Mouse (Mus musculus): ENCODE measurements around the gene Capza1.
A peak's percentile ranks its signal among the peaks of the same experiment; 100 is the strongest.

The Capza1 gene

DNA sequence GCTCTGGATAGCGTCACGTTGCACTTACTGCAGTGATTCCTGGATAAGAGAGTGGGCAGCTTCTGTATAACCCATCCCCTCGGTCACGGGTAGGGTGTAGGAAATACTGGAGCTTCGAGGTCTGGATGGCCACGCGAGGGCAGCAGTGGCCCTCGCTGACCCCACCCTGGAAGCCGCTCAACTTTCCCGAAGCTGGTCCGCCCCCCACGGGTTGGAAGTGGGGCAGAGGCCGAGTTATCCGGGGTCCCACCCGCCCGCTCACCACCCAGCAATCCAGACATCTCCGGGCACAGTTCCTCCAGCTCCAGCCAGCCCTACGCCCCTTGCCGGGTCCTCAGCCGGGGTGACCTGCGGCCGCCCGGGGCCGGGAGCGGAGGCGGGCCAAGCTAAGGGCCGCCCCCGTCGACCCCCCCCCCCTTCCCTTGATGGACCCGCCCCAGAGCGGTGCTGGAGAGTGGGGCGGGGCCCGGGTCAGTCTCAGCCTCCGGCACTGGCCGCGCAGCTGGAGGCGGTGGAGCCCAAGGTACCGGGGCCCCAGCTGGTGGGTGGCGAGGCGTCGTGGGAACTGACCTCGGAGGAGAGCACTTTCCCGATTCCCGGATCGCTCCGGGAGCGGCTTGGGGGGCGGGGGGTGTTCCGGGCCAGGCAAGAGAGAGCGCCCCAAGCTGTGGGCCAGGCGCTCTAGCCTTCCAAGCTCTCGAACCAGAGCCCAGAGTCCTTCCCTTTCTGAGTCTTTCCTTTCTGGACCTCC, 75.6 kb downstream of the Capza1 start:
- DNase-seq (ENCODE audit: low spot score in 2 of 2): peak; percentile 49 to 51

- no peak for DNase-seq (ENCODE audit: low spot score in 2 of 2)
Measured at GRCm38 (mm10) chr3:104788075-104788474, 76.2 kb downstream of the Capza1 start, which contains the start of gene Rhoc. Rhoc (plus strand) TSS chr3:104788375.

DNA sequence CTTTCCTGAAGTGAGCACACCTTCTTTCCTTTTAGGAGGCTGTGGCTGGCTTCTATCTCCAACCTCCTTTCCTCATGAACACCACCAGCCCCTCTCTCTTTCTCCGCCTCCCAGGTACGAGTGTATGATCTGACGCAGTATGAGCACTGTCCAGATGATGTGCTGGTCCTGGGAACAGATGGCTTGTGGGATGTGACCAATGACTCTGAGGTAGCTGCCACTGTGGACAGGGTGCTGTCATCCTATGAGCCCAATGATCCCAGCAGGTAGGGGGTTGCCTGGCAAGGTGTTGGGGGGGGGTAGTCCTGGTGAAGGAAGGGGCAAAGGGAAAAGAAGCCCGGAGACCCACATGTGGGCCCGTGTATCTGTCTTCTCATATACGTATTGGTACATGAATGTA, 79.0 kb downstream of the Capza1 start:
- DNase-seq (ENCODE audit: low spot score in 2 of 2): no peak

DNA sequence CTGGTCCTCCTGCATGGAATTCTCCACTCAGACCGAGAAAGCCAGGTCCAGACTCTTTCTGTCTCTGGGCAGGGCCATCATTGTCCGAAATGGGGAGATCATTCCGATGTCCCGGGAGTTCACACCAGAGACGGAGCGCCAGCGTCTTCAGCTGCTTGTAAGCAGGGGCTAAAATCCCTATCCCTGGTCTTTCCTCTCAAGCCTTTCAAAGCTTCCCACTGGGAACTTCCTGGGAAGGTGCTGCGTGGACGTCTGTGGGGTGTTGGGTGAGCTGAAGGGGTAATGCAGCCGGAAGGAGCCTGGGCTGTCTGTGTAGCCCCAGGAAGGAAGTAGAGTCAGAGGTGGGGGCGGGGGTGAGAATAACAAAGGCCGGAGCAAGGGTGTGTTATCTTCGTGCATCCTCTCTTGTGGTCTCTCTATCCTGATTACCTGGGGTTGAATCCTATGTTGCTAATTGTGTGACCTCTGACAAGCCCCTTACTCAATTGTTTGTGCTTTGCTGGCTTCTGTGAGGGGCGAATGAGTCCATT, 80.3 kb downstream of the Capza1 start:
- no peak for DNase-seq (ENCODE audit: low spot score in 2 of 2)

GRCm38 (mm10) chr3:104782061-104782681, 82.1 kb downstream of the Capza1 start:
- DNase-seq (ENCODE audit: low spot score in 2 of 2): no peak

DNA sequence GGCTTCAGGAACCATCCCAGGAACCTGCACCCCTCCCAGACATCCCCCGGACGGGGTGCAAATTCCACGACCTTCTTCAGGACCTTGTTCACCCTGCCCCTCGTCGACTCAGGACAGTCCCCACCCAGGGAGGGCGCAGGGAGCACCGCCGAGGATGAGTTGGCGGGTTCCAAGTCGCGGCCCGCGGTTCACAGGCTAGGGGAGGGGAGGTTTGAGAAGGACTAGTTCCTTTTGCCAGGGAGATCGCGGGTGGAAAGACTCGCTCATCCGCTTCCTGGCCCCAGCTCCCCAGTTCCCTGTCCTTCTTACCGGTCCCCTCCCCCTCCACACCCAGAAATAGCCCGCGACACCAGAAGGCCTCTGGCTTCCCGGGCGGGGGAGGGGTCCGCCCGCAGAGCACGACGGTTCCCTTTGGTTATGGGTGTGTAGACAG, 82.8 kb downstream of the Capza1 start, which contains the start of gene Fam19a3:
Gene Fam19a3 (minus strand): TSS at position 370 of the 433 bp plus-strand sequence.
- no peak for DNase-seq (ENCODE audit: low spot score in 2 of 2)

GRCm38 (mm10) chr3:104780561-104781420, 83.5 kb downstream of the Capza1 start, which contains the start of gene Ppm1j:
Ppm1j (plus strand) TSS chr3:104781056.
- no peak for DNase-seq (ENCODE audit: low spot score in 2 of 2)

GRCm38 (mm10) chr3:104779949-104780348, 84.4 kb downstream of the Capza1 start:
- no peak for DNase-seq (ENCODE audit: low spot score in 2 of 2)

DNA sequence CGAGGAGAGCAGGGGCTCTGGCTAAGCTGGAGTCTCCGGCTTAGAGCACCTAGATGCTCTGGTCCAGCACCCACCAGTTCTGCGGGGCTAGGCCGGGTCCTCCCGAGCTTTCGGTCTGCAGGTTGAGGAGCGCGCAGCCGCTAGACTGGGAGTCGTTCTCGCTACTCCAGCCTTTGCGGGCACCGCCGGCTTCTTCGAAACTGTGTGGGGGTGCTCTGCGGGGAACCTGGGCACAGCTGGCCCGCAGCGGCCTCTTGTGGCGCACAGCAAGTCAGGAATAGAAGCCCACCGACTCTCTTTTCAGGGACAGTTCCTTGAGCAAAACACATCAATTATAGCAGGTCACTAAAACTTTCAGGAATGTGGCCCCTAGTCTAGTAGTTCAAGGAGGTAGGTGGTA, 87.0 kb downstream of the Capza1 start:
- no peak for DNase-seq (ENCODE audit: low spot score in 2 of 2)

DNA sequence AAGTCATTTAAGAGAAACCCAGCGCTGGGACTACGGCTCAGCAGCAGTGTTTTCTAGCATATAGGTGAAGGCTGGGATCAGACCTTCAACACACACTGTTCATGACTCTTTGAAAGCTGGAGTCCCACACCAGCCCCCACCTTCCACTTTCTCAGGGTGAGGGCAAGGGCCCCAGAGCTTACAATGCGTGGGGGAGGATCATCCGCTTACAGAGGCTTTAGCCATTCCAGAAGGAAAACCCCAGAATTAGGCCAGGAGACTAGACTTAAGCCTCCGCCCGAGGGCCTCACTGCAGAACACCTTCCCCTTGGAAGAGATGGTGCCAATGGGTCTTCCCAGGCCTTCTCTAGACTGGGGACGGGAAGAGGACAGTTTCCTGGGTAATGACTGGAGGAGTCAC, 91.0 kb downstream of the Capza1 start:
- DNase-seq (ENCODE audit: low spot score in 2 of 2): no peak
